Mouse (Mus musculus): Measurements from ENCODE around the gene Mblac2. TPM values are rescaled to one million over a fixed set of nuclear protein-coding genes. Genes with fewer than 3 reads are reported as not detected.

Mblac2 gene
- polyA plus RNA-seq (2014; fragmentation: Nextera tagmentation; extraction: Ambion mirVana): 5.1 and 7.1 TPM in 2 replicates

DNA sequence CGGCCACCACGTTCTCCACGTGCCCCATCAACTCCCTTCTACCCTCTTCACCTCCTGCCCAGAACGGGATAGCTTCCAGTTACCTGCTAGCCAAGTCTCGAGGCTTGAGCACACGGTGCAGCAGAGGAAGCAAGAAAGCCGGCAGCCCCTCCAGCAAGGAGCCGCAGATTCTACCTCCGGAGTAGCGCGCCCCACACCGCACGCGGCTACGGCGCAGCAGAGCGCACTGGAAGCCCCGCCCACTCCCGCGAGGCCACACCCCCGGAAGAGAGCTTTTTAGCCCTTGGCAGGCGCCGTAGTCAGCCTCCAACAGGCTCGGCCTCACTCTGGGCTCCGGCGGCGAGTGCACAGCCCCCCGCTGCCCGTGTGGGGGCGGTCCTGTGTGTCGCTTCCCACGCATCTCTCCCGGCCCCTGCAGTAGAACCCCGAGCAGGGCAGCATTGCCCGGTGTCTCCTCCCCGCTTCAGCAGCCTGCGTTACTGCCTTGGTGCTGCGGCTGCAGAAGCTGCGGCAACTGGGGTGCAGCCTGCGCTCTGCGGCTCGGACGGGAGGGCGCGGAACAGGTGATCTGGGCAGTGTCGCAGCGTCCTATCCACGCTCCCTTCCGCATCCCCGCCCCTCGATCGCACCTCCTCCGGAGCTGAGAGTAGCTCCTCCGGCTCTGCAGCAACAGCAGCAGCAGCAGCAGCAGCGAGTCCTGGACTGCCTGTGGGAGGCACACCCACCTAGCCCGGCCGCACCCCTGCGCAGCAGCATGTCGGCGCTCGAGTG is at the start of gene Mblac2, which contains the start of gene Polr3g:
Gene Mblac2, plus strand, starts transcription at position 567 of the 771 bp plus-strand sequence.
Gene Polr3g, minus strand, starts transcription at position 239 of the 771 bp plus-strand sequence.
- H3K27me3 ChIP-seq (ENCODE audit: control insufficient read depth, insufficient read depth, low read length): no peaks in the 10 kb centered on the region
- no peaks in the 10 kb centered on the region; the same call in 1 of the 2 replicates for H3K4me1 ChIP-seq (ENCODE audit: control insufficient read depth, insufficient read depth, low read length)
- H3K36me3 ChIP-seq (ENCODE audit: control insufficient read depth, insufficient read depth, low read length): no peaks in the 10 kb centered on the region
- WGBS: 0% methylated on average over 61 of the region's 61 CpGs
- ATAC-seq (ENCODE audit: low FRiP score, low TSS enrichment): peak; percentile 97
- H3K9ac ChIP-seq (ENCODE audit: low read depth, low read length): peak within 1 kb of the TSS; percentile 62
- H3K4me2 ChIP-seq (replicated peaks; ENCODE audit: low read depth, low read length): peak within 1 kb of the TSS; percentile 97
- no peaks in the 10 kb centered on the region for H3K9me3 ChIP-seq (ENCODE audit: control insufficient read depth, low read length)
- H3K27ac ChIP-seq (ENCODE audit: low read depth, low read length): peak within 1 kb of the TSS; percentile 73; the same call in 1 of the 2 replicates
- peak within 1 kb of the TSS; percentile 78 for H3K4me3 ChIP-seq (ENCODE audit: low read length)

- H3K27ac ChIP-seq (ENCODE audit: low read depth, low read length): no peak overlapping the region
- WGBS: 88% methylated on average over 12 of the region's 12 CpGs
- peaks cover 38% of the 10 kb centered on the region for H3K36me3 ChIP-seq (ENCODE audit: control insufficient read depth, insufficient read depth, low read length)
- H3K9me3 ChIP-seq (ENCODE audit: control insufficient read depth, low read length): no peaks in the 10 kb centered on the region
- H3K4me3 ChIP-seq (ENCODE audit: low read length): no peak overlapping the region
- no peak for ATAC-seq (ENCODE audit: low FRiP score, low TSS enrichment)
- no peaks in the 10 kb centered on the region for H3K27me3 ChIP-seq (ENCODE audit: control insufficient read depth, insufficient read depth, low read length)
- H3K4me1 ChIP-seq (ENCODE audit: control insufficient read depth, insufficient read depth, low read length): peaks cover 3% of the 10 kb centered on the region
- no peak overlapping the region for H3K9ac ChIP-seq (ENCODE audit: low read depth, low read length)
- no peak overlapping the region for H3K4me2 ChIP-seq (replicated peaks; ENCODE audit: low read depth, low read length)
These were observed 47.4 kb upstream of the Mblac2 start for GRCm38 (mm10) chr13:81663566-81664330.

DNA sequence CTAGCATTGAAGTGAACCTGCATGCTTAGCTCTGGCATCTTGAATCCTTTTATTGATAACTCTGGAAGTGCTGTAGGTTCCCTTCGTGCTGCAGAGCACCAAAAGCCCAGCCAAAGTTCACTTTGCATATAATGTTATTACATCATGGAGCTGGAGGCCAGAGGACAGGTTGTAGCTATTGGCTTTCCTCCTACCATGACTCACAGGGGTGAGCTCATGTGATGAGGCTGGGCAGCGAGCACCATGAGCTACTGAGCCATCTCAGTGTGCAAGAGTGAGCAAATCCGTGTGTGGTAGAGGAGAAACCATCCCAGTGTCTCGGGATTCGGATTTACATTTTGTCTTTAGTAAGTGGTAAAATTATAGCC is 46.8 kb upstream of the Mblac2 start:
- H3K4me1 ChIP-seq (ENCODE audit: control insufficient read depth, insufficient read depth, low read length): no peaks in the 10 kb centered on the region
- no peak overlapping the region for H3K9ac ChIP-seq (ENCODE audit: low read depth, low read length)
- ATAC-seq (ENCODE audit: low FRiP score, low TSS enrichment): no peak
- H3K4me3 ChIP-seq (ENCODE audit: low read length): no peak overlapping the region
- WGBS: 89% methylated on average over 5 of the region's 5 CpGs
- no peak overlapping the region for H3K4me2 ChIP-seq (replicated peaks; ENCODE audit: low read depth, low read length)
- peaks cover 43% of the 10 kb centered on the region for H3K36me3 ChIP-seq (ENCODE audit: control insufficient read depth, insufficient read depth, low read length)
- no peaks in the 10 kb centered on the region for H3K27me3 ChIP-seq (ENCODE audit: control insufficient read depth, insufficient read depth, low read length)
- no peaks in the 10 kb centered on the region for H3K9me3 ChIP-seq (ENCODE audit: control insufficient read depth, low read length)
- no peak overlapping the region for H3K27ac ChIP-seq (ENCODE audit: low read depth, low read length)

- Histone ChIP-seq H3K27me3 (ENCODE audit: control insufficient read depth, insufficient read depth, low read length) (no peaks in the 10 kb centered on the region), H3K36me3 (ENCODE audit: control insufficient read depth, insufficient read depth, low read length) (peaks cover 49% of the 10 kb centered on the region), H3K9me3 (ENCODE audit: control insufficient read depth, low read length) (no peaks in the 10 kb centered on the region), H3K4me1 (ENCODE audit: control insufficient read depth, insufficient read depth, low read length) (no peaks in the 10 kb centered on the region), H3K27ac (ENCODE audit: low read depth, low read length) (no peak overlapping the region), H3K9ac (ENCODE audit: low read depth, low read length) (no peak overlapping the region), H3K4me2 (replicated peaks; ENCODE audit: low read depth, low read length) (no peak overlapping the region), H3K4me3 (ENCODE audit: low read length) (no peak overlapping the region)
- WGBS: 91% methylated on average over 5 of the region's 5 CpGs
- no peak for ATAC-seq (ENCODE audit: low FRiP score, low TSS enrichment)
These were observed 43.4 kb upstream of the Mblac2 start for GRCm38 (mm10) chr13:81667713-81668112.

- Histone ChIP-seq H3K27ac (ENCODE audit: low read depth, low read length) (no peak overlapping the region), H3K27me3 (ENCODE audit: control insufficient read depth, insufficient read depth, low read length) (no peaks in the 10 kb centered on the region), H3K36me3 (ENCODE audit: control insufficient read depth, insufficient read depth, low read length) (peaks cover 23% of the 10 kb centered on the region; the same call in 1 of the 2 replicates), H3K9me3 (ENCODE audit: control insufficient read depth, low read length) (no peaks in the 10 kb centered on the region), H3K4me3 (ENCODE audit: low read length) (no peak overlapping the region), H3K9ac (ENCODE audit: low read depth, low read length) (no peak overlapping the region), H3K4me1 (ENCODE audit: control insufficient read depth, insufficient read depth, low read length) (no peaks in the 10 kb centered on the region), H3K4me2 (replicated peaks; ENCODE audit: low read depth, low read length) (no peak overlapping the region)
- ATAC-seq (ENCODE audit: low FRiP score, low TSS enrichment): no peak
- WGBS: 86% methylated on average over 8 of the region's 8 CpGs
These were observed 35.8 kb upstream of the Mblac2 start for GRCm38 (mm10) chr13:81675333-81675732.

DNA sequence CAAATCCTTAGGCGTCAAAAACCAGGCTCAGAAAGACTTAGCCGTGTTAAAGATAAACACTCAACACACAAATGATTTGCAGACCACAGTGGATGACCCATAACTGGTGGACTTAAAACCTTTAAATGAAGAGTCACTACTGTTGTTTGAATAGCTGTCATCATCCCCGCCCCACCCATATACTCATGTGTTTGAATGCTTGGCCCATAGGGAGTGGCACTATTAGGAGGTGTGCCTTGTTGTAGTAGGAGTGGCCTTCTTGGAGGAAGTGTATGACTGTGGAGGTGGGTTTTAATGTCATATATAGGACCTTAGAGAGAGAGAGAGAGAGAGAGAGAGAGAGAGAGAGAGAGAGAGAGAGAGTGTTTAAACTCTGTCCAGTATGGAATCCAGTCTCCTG is 28.0 kb upstream of the Mblac2 start:
- no peaks in the 10 kb centered on the region for H3K27me3 ChIP-seq (ENCODE audit: control insufficient read depth, insufficient read depth, low read length)
- 96% methylated on average over 3 of the region's 3 CpGs for WGBS
- no peak overlapping the region for H3K9ac ChIP-seq (ENCODE audit: low read depth, low read length)
- H3K4me3 ChIP-seq (ENCODE audit: low read length): no peak overlapping the region
- H3K4me2 ChIP-seq (replicated peaks; ENCODE audit: low read depth, low read length): no peak overlapping the region
- no peak for ATAC-seq (ENCODE audit: low FRiP score, low TSS enrichment)
- H3K9me3 ChIP-seq (ENCODE audit: control insufficient read depth, low read length): no peaks in the 10 kb centered on the region
- no peak overlapping the region for H3K27ac ChIP-seq (ENCODE audit: low read depth, low read length)
- H3K36me3 ChIP-seq (ENCODE audit: control insufficient read depth, insufficient read depth, low read length): no peaks in the 10 kb centered on the region
- H3K4me1 ChIP-seq (ENCODE audit: control insufficient read depth, insufficient read depth, low read length): no peaks in the 10 kb centered on the region

GRCm38 (mm10) chr13:81684258-81684657 is 26.9 kb upstream of the Mblac2 start:
- ATAC-seq (ENCODE audit: low FRiP score, low TSS enrichment): no peak
- 93% methylated on average over 5 of the region's 5 CpGs for WGBS
- H3K4me2 ChIP-seq (replicated peaks; ENCODE audit: low read depth, low read length): no peak overlapping the region

DNA sequence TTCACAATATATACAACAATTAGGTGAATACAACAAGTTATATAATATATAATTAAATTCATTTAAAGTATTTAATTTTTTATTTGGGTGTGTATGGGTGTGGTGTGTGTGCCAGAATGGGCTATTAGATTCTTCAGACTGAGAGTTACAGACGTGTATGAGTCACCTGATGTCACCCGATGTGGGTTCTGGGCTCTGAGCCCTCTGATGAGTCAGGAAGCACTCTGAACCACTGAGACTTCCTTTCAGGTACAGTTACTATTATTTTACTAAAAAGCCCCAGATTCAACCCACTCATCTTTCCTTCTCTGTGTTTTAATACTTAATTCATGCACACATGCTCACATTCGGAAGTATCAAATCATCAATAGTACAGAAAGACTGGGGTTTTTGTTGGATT is 26.3 kb upstream of the Mblac2 start:
- no peak overlapping the region for H3K4me2 ChIP-seq (replicated peaks; ENCODE audit: low read depth, low read length)
- ATAC-seq (ENCODE audit: low FRiP score, low TSS enrichment): no peak
- no peak overlapping the region for H3K27ac ChIP-seq (ENCODE audit: low read depth, low read length)
- no peak overlapping the region for H3K9ac ChIP-seq (ENCODE audit: low read depth, low read length)
- 84% methylated on average over 3 of the region's 3 CpGs for WGBS
- H3K4me1 ChIP-seq (ENCODE audit: control insufficient read depth, insufficient read depth, low read length): no peaks in the 10 kb centered on the region
- no peaks in the 10 kb centered on the region for H3K27me3 ChIP-seq (ENCODE audit: control insufficient read depth, insufficient read depth, low read length)
- no peaks in the 10 kb centered on the region for H3K9me3 ChIP-seq (ENCODE audit: control insufficient read depth, low read length)
- H3K36me3 ChIP-seq (ENCODE audit: control insufficient read depth, insufficient read depth, low read length): no peaks in the 10 kb centered on the region
- no peak overlapping the region for H3K4me3 ChIP-seq (ENCODE audit: low read length)

More at GRCm38 (mm10) chr13:81684258-81684657, 26.9 kb upstream of the Mblac2 start:
- no peak overlapping the region for H3K9ac ChIP-seq (ENCODE audit: low read depth, low read length)
- H3K4me1 ChIP-seq (ENCODE audit: control insufficient read depth, insufficient read depth, low read length): no peaks in the 10 kb centered on the region
- H3K9me3 ChIP-seq (ENCODE audit: control insufficient read depth, low read length): no peaks in the 10 kb centered on the region
- H3K4me3 ChIP-seq (ENCODE audit: low read length): no peak overlapping the region
- H3K27ac ChIP-seq (ENCODE audit: low read depth, low read length): no peak overlapping the region
- no peaks in the 10 kb centered on the region for H3K36me3 ChIP-seq (ENCODE audit: control insufficient read depth, insufficient read depth, low read length)
- H3K27me3 ChIP-seq (ENCODE audit: control insufficient read depth, insufficient read depth, low read length): no peaks in the 10 kb centered on the region

- Histone ChIP-seq H3K4me3 (ENCODE audit: low read length) (no peak overlapping the region), H3K9ac (ENCODE audit: low read depth, low read length) (no peak overlapping the region), H3K4me2 (replicated peaks; ENCODE audit: low read depth, low read length) (no peak overlapping the region), H3K27me3 (ENCODE audit: control insufficient read depth, insufficient read depth, low read length) (no peaks in the 10 kb centered on the region), H3K9me3 (ENCODE audit: control insufficient read depth, low read length) (no peaks in the 10 kb centered on the region), H3K27ac (ENCODE audit: low read depth, low read length) (no peak overlapping the region), H3K36me3 (ENCODE audit: control insufficient read depth, insufficient read depth, low read length) (no peaks in the 10 kb centered on the region), H3K4me1 (ENCODE audit: control insufficient read depth, insufficient read depth, low read length) (no peaks in the 10 kb centered on the region)
- WGBS: 77% methylated on average over 3 of the region's 3 CpGs
- ATAC-seq (ENCODE audit: low FRiP score, low TSS enrichment): no peak
These were observed 21.6 kb upstream of the Mblac2 start for GRCm38 (mm10) chr13:81689587-81689986.
